Mouse (Mus musculus) left cerebral cortex, adult 11 months (tissue): Measurements from ENCODE around the gene Wdr34.

Experiments
- DNase-seq: peaks from one replicate; pipeline ENCODE4 v3.0.0; 2022; ENCODE audit warnings: low spot score

Wdr34 gene

GRCm38 (mm10) chr2:30032244-30032846 lies 16.3 kb downstream of the Wdr34 start:
- no peak for DNase-seq

GRCm38 (mm10) chr2:30026997-30027396 lies 21.7 kb downstream of the Wdr34 start:
- no peak for DNase-seq

- no peak for DNase-seq
Observed at GRCm38 (mm10) chr2:30025454-30025853, 23.2 kb downstream of the Wdr34 start.

- no peak for DNase-seq
Observed at GRCm38 (mm10) chr2:30014326-30014966, 34.2 kb downstream of the Wdr34 start.

- no peak for DNase-seq
Observed at GRCm38 (mm10) chr2:30010840-30011281, 37.8 kb downstream of the Wdr34 start.

- no peak for DNase-seq
Observed at GRCm38 (mm10) chr2:30009101-30009500, 39.6 kb downstream of the Wdr34 start.

- DNase-seq, result no peak
Observed at GRCm38 (mm10) chr2:29991962-29992361, 56.7 kb downstream of the Wdr34 start.
